Mouse (Mus musculus): ENCODE results near the gene Olfr847. TPM values are rescaled to one million over a fixed set of nuclear protein-coding genes. Genes with fewer than 3 reads are reported as not detected.

The Olfr847 gene
- not detected in 2 replicates for polyA plus RNA-seq (2012; rRNA removed)

- no peak for DNase-seq (ENCODE audit: low read depth)
Measured at GRCm38 (mm10) chr9:19378569-19378968, at the start of gene Olfr847. Olfr847 (minus strand) TSS chr9:19378669.

DNA sequence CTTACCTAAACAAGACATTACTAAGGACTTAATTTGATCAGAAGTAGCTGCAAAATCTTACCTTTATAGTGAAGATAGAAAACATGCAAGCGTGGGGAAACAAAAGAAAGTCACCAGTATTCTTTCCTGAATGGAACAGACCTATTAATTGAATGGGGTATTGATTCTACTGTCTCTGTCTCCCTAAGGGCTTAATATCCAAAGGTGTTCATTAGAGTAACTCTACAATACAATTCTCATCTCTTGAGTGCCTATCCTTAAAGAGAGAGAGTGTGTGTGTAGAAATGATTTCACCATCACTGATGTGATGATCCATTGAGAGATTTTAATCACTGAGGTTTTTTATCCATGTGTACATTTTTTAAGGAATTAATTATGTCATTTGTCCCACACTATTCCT is 14.6 kb downstream of the Olfr847 start, which contains the start of gene Olfr846:
Gene Olfr846 (minus strand): TSS at position 101 of the 400 bp plus-strand sequence.
- no peak for DNase-seq (ENCODE audit: low read depth)

DNA sequence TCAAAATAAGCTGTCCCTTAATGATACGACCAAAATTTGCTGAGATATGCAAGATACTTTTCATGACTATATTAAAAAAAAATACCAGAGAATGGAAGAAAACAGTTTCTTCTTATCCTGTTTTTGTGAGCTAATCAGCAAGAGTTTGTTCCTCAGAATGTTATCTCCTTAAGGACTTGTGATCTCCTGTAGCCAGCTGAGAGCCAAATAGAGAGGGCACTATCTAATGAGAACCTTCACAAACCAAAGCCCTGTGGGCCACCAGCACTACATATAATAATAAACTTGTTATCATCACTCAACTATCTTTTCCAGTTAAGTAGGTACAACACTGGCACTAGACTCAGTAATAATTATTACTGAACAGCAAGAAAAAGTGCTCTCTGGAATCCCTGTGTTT is 42.3 kb downstream of the Olfr847 start, which contains the start of gene Olfr845:
Gene Olfr845 (plus strand): TSS at position 301 of the 400 bp plus-strand sequence.
- no peak for DNase-seq (ENCODE audit: low read depth)

Other genes with a start within 250 kb of the Olfr847 start
- gene Olfr837, start 242.4 kb downstream of the Olfr847 start, polyA plus RNA-seq (2012; rRNA removed): not detected in 2 replicates
- gene Olfr839-ps1, start 201.4 kb downstream of the Olfr847 start, polyA plus RNA-seq (2012; rRNA removed): not detected in 2 replicates
- gene Olfr843, start 126.7 kb downstream of the Olfr847 start, polyA plus RNA-seq (2012; rRNA removed): not detected in 2 replicates
- gene Olfr844, start 62.3 kb downstream of the Olfr847 start, polyA plus RNA-seq (2012; rRNA removed): not detected in 2 replicates
- gene Olfr845, start 42.2 kb downstream of the Olfr847 start, polyA plus RNA-seq (2012; rRNA removed): not detected in 2 replicates
- gene Olfr846, start 14.7 kb downstream of the Olfr847 start, polyA plus RNA-seq (2012; rRNA removed): not detected in 2 replicates
- gene Olfr849, start 61.6 kb upstream of the Olfr847 start, polyA plus RNA-seq (2012; rRNA removed): not detected in 2 replicates
- gene Olfr850, start 99.6 kb upstream of the Olfr847 start, polyA plus RNA-seq (2012; rRNA removed): not detected in 2 replicates
- gene Olfr851, start 114.6 kb upstream of the Olfr847 start, polyA plus RNA-seq (2012; rRNA removed): not detected in 2 replicates
- gene Olfr853, start 162.4 kb upstream of the Olfr847 start, polyA plus RNA-seq (2012; rRNA removed): not detected in 2 replicates
- gene Olfr854, start 188.7 kb upstream of the Olfr847 start, polyA plus RNA-seq (2012; rRNA removed): not detected in 2 replicates
- gene Olfr855, start 203.9 kb upstream of the Olfr847 start, polyA plus RNA-seq (2012; rRNA removed): not detected in 2 replicates
- 8.9 and 9.7 TPM in 2 replicates for gene Zfp317, start 243.4 kb upstream of the Olfr847 start, polyA plus RNA-seq (2012; rRNA removed)